Mouse (Mus musculus) olfactory bulb, adult 2 months (tissue): ENCODE measurements at regions not wholly inside any gene's neighbourhood (a gene's known extent, or its start where the extent isn't known, plus 50 kb on each side); places are given as distances from the start of the nearest gene placed in this dataset.

Experiments used
- CTCF ChIP-seq: fragments of 200-500 bp; IDR thresholded peaks from 2 replicates; pipeline ENCODE4 v1.5.1; 2012; ENCODE audit warnings: low read depth, mild to moderate bottlenecking, low read length, moderate library complexity; ENCODE audit not compliant: insufficient read depth
- POLR2A ChIP-seq: fragments of 200-500 bp; IDR thresholded peaks from 2 replicates; pipeline ENCODE4 v1.6.1; 2012; ENCODE audit warnings: mild to moderate bottlenecking, low read depth, low read length, moderate library complexity; ENCODE audit not compliant: insufficient read depth

- TF ChIP-seq POLR2A = no peak
- no peak for TF ChIP-seq CTCF
Measured at GRCm38 (mm10) chr3:149436420-149436819, 446.1 kb upstream of the Adgrl2 start.
